Mouse (Mus musculus): ENCODE results near the gene Gm44965.

- TF ChIP-seq EP300 (IDR thresholded peaks at IDR 0.05): no peak
- TF ChIP-seq CTCF (IDR thresholded peaks at IDR 0.05): no peak
Measured at GRCm38 (mm10) chr6:48613464-48613863, 19.7 kb downstream of the Gm44965 start.

Measured in lung, postnatal 0 days (tissue).